Mouse (Mus musculus) liver, postnatal 0 days (tissue): Measurements from ENCODE around the gene Csl.

ENCODE experiments used
- CTCF ChIP-seq: sonication (generic); IDR thresholded peaks from 2 replicates; pipeline ENCODE4 v1.5.1; 2016; ENCODE audit warnings: antibody characterized with exemption, low read depth
- EP300 ChIP-seq: IDR thresholded peaks from 2 replicates; pipeline ENCODE4 v1.6.1; 2016; ENCODE audit warnings: antibody characterized with exemption, low read depth, mild to moderate bottlenecking

- no peak for TF ChIP-seq CTCF
- TF ChIP-seq EP300 = no peak
Observed at GRCm38 (mm10) chr10:99748668-99749260, 10.7 kb downstream of the Csl start.
